Mouse (Mus musculus) limb, embryonic 12.5 days (tissue): ENCODE measurements around the gene Bicc1. TPM values are rescaled to one million over a fixed set of nuclear protein-coding genes. Genes with fewer than 3 reads are reported as not detected.

Experiments used
- ATAC-seq: fragments of 200-750 bp; cut with Nextera tagmentation; 2 replicates; pipeline ENCODE4 v1.8.0; 2017; ENCODE audit warnings: low read depth, moderate TSS enrichment; ENCODE audit not compliant: insufficient number of reproducible peaks, insufficient read depth, low FRiP score, low TSS enrichment
- H3K27ac ChIP-seq: fragments of 300-500 bp; sonication (generic); 2 replicates; pipeline ENCODE4 v1.5.1; 2016; ENCODE audit warnings: mild to moderate bottlenecking, moderate library complexity
- H3K27me3 ChIP-seq: fragments of 300-500 bp; sonication (generic); 2 replicates; pipeline ENCODE4 v1.6.1; 2016; ENCODE audit warnings: mild to moderate bottlenecking, moderate library complexity
- H3K36me3 ChIP-seq: fragments of 300-500 bp; sonication (generic); 2 replicates; pipeline ENCODE4 v1.6.1; 2016; ENCODE audit warnings: mild to moderate bottlenecking, moderate library complexity
- H3K4me1 ChIP-seq: fragments of 300-500 bp; sonication (generic); replicated peaks from 2 replicates; pipeline ENCODE4 v1.6.1; 2016
- H3K4me2 ChIP-seq: fragments of 300-500 bp; sonication (generic); 2 replicates; pipeline ENCODE4 v1.6.1; 2016; ENCODE audit warnings: mild to moderate bottlenecking, moderate library complexity
- H3K4me3 ChIP-seq: fragments of 300-500 bp; sonication (generic); replicated peaks from 2 replicates; pipeline ENCODE4 v1.5.1; 2016; ENCODE audit warnings: mild to moderate bottlenecking
- H3K9ac ChIP-seq: fragments of 300-500 bp; sonication (generic); replicated peaks from 2 replicates; pipeline ENCODE4 v1.6.1; 2016; ENCODE audit warnings: mild to moderate bottlenecking, moderate library complexity
- H3K9me3 ChIP-seq: fragments of 300-500 bp; sonication (generic); 2 replicates; pipeline ENCODE4 v1.6.1; 2016; ENCODE audit warnings: mild to moderate bottlenecking, moderate library complexity
- WGBS: fragments of 180-500 bp; shearing (Covaris S2); methylation state at CpG from one replicate; pipeline ENCODE4 v1.1.7; 2016; 5-methylcytosine and 5-hydroxymethylcytosine counted together
- polyA plus RNA-seq: library from polyadenylated mRNA; unstranded; fragments of >200 nt; fragmentation: Nextera tagmentation; extraction: Ambion mirVana; gene quantifications from 2 replicates; pipeline ENCODE4 v1.2.1, GENCODE M21; 2016

Gene Bicc1
- polyA plus RNA-seq, 1 experiment from 2014 or later: 15.6 TPM

GRCm38 (mm10) chr10:71093312-71093711, 66.2 kb downstream of the Bicc1 start:
- Histone ChIP-seq H3K4me3 (no peak overlapping the region), H3K27ac (no peak overlapping the region), H3K27me3 (no peaks in the 10 kb centered on the region), H3K4me2 (no peak overlapping the region), H3K9me3 (0 out of 2 replicates have a peak, but pooled peaks cover 3% of the 10 kb centered on the region), H3K4me1 (peaks cover 18% of the 10 kb centered on the region), H3K9ac (no peak overlapping the region), H3K36me3 (no peaks in the 10 kb centered on the region)
- 84% methylated on average over 2 of the region's 2 CpGs for WGBS
- no peak for ATAC-seq

GRCm38 (mm10) chr10:71087359-71087716, 72.2 kb downstream of the Bicc1 start:
- H3K4me2 ChIP-seq: no peak overlapping the region
- H3K36me3 ChIP-seq: no peaks in the 10 kb centered on the region
- no peak overlapping the region for H3K27ac ChIP-seq
- H3K4me3 ChIP-seq: no peak overlapping the region
- ATAC-seq: no peak
- peaks cover 39% of the 10 kb centered on the region for H3K4me1 ChIP-seq
- WGBS: 85% methylated on average over 4 of the region's 4 CpGs
- no peak overlapping the region for H3K9ac ChIP-seq
- H3K9me3 ChIP-seq: no peaks in the 10 kb centered on the region
- no peaks in the 10 kb centered on the region for H3K27me3 ChIP-seq

GRCm38 (mm10) chr10:71086571-71087358, 72.7 kb downstream of the Bicc1 start:
- Histone ChIP-seq H3K36me3 (no peaks in the 10 kb centered on the region), H3K9ac (no peak overlapping the region), H3K9me3 (no peaks in the 10 kb centered on the region), H3K27me3 (no peaks in the 10 kb centered on the region), H3K27ac (no peak overlapping the region), H3K4me2 (no peak overlapping the region), H3K4me3 (no peak overlapping the region), H3K4me1 (peaks cover 36% of the 10 kb centered on the region)
- ATAC-seq: no peak
- 42% methylated on average over 4 of the region's 4 CpGs for WGBS

GRCm38 (mm10) chr10:71082986-71083385, 76.5 kb downstream of the Bicc1 start:
- 87% methylated on average over 6 of the region's 6 CpGs for WGBS
- H3K4me1 ChIP-seq: peaks cover 35% of the 10 kb centered on the region
- H3K4me3 ChIP-seq: no peak overlapping the region
- H3K9me3 ChIP-seq: no peaks in the 10 kb centered on the region
- no peaks in the 10 kb centered on the region for H3K27me3 ChIP-seq
- H3K4me2 ChIP-seq: no peak overlapping the region
- H3K9ac ChIP-seq: no peak overlapping the region
- no peaks in the 10 kb centered on the region for H3K36me3 ChIP-seq
- ATAC-seq: no peak
- H3K27ac ChIP-seq: no peak overlapping the region

GRCm38 (mm10) chr10:71078856-71079255, 80.6 kb downstream of the Bicc1 start:
- ATAC-seq: no peak
- H3K4me2 ChIP-seq: no peak overlapping the region
- no peaks in the 10 kb centered on the region for H3K9me3 ChIP-seq
- H3K27me3 ChIP-seq: no peaks in the 10 kb centered on the region
- H3K36me3 ChIP-seq: no peaks in the 10 kb centered on the region
- H3K4me1 ChIP-seq: peaks cover 6% of the 10 kb centered on the region
- no peak overlapping the region for H3K9ac ChIP-seq
- no peak overlapping the region for H3K4me3 ChIP-seq
- 89% methylated on average over 5 of the region's 5 CpGs for WGBS
- H3K27ac ChIP-seq: no peak overlapping the region

GRCm38 (mm10) chr10:71065009-71065408, 94.5 kb downstream of the Bicc1 start:
- 75% methylated on average over 4 of the region's 4 CpGs for WGBS

GRCm38 (mm10) chr10:71064576-71064975, 94.9 kb downstream of the Bicc1 start:
- Histone ChIP-seq H3K4me1 (peaks cover 10% of the 10 kb centered on the region), H3K27ac (no peak overlapping the region), H3K9me3 (no peaks in the 10 kb centered on the region), H3K9ac (no peak overlapping the region), H3K27me3 (no peaks in the 10 kb centered on the region), H3K4me2 (no peak overlapping the region), H3K36me3 (no peaks in the 10 kb centered on the region), H3K4me3 (no peak overlapping the region)
- 93% methylated on average over 6 of the region's 6 CpGs for WGBS
- no peak for ATAC-seq

More at GRCm38 (mm10) chr10:71065009-71065408, 94.5 kb downstream of the Bicc1 start:
- Histone ChIP-seq H3K4me3 (no peak overlapping the region), H3K27me3 (no peaks in the 10 kb centered on the region), H3K27ac (no peak overlapping the region), H3K36me3 (no peaks in the 10 kb centered on the region), H3K4me1 (peaks cover 7% of the 10 kb centered on the region), H3K9ac (no peak overlapping the region), H3K4me2 (no peak overlapping the region), H3K9me3 (no peaks in the 10 kb centered on the region)
- ATAC-seq: no peak

GRCm38 (mm10) chr10:71062151-71062550, 97.3 kb downstream of the Bicc1 start:
- H3K27me3 ChIP-seq: no peaks in the 10 kb centered on the region
- no peaks in the 10 kb centered on the region for H3K36me3 ChIP-seq
- WGBS: 77% methylated on average over 6 of the region's 6 CpGs
- H3K27ac ChIP-seq: no peak overlapping the region
- H3K9ac ChIP-seq: no peak overlapping the region
- ATAC-seq: no peak
- H3K4me3 ChIP-seq: no peak overlapping the region
- H3K9me3 ChIP-seq: no peaks in the 10 kb centered on the region
- peaks cover 27% of the 10 kb centered on the region for H3K4me1 ChIP-seq
- H3K4me2 ChIP-seq: no peak overlapping the region

- 10% methylated on average over 2 of the region's 2 CpGs for WGBS
- no peaks in the 10 kb centered on the region for H3K27me3 ChIP-seq
- no peak overlapping the region for H3K27ac ChIP-seq
- no peaks in the 10 kb centered on the region for H3K36me3 ChIP-seq
- peak; percentile 84; the same call in 1 of the 2 replicates for ATAC-seq
- peaks cover 27% of the 10 kb centered on the region for H3K4me1 ChIP-seq
- H3K9me3 ChIP-seq: no peaks in the 10 kb centered on the region
- H3K9ac ChIP-seq: no peak overlapping the region
- H3K4me3 ChIP-seq: no peak overlapping the region
- no peak overlapping the region for H3K4me2 ChIP-seq
Observed at GRCm38 (mm10) chr10:71060269-71060668, 99.2 kb downstream of the Bicc1 start.

- no peak overlapping the region; the same call in 1 of the 2 replicates for H3K4me2 ChIP-seq
- no peak overlapping the region for H3K9ac ChIP-seq
- peaks cover 27% of the 10 kb centered on the region for H3K4me1 ChIP-seq
- H3K36me3 ChIP-seq: no peaks in the 10 kb centered on the region
- H3K4me3 ChIP-seq: no peak overlapping the region
- H3K9me3 ChIP-seq: no peaks in the 10 kb centered on the region
- no peaks in the 10 kb centered on the region for H3K27me3 ChIP-seq
- 36% methylated on average over 14 of the region's 14 CpGs for WGBS
- H3K27ac ChIP-seq: no peak overlapping the region
- no peak for ATAC-seq
Observed at GRCm38 (mm10) chr10:71058616-71059247, 100.8 kb downstream of the Bicc1 start.

- ATAC-seq: no peak
- 85% methylated on average over 5 of the region's 5 CpGs for WGBS
- H3K27ac ChIP-seq: no peak overlapping the region
- H3K9me3 ChIP-seq: no peaks in the 10 kb centered on the region
- peaks cover 27% of the 10 kb centered on the region for H3K4me1 ChIP-seq
- no peaks in the 10 kb centered on the region for H3K27me3 ChIP-seq
- H3K4me2 ChIP-seq: no peak overlapping the region
- H3K36me3 ChIP-seq: no peaks in the 10 kb centered on the region
- no peak overlapping the region for H3K9ac ChIP-seq
- no peak overlapping the region for H3K4me3 ChIP-seq
Observed at GRCm38 (mm10) chr10:71058070-71058469, 101.4 kb downstream of the Bicc1 start.
